Mouse (Mus musculus): ENCODE results near the gene Tgoln1.
A peak's percentile ranks its signal among the peaks of the same experiment; 100 is the strongest.

Tgoln1 gene

GRCm38 (mm10) chr6:72593011-72593803 lies 23.6 kb downstream of the Tgoln1 start:
- peak in 1 of 2 experiments; percentile 33 for DNase-seq

- no peak for DNase-seq
Observed at GRCm38 (mm10) chr6:72590111-72590510, 26.7 kb downstream of the Tgoln1 start.

GRCm38 (mm10) chr6:72588307-72588706 lies 28.5 kb downstream of the Tgoln1 start:
- no peak for DNase-seq

GRCm38 (mm10) chr6:72586701-72587100 lies 30.1 kb downstream of the Tgoln1 start:
- DNase-seq, result no peak

GRCm38 (mm10) chr6:72584154-72584553 lies 32.6 kb downstream of the Tgoln1 start:
- DNase-seq, result no peak

- no peak for DNase-seq
Observed at GRCm38 (mm10) chr6:72583211-72583839, 33.5 kb downstream of the Tgoln1 start.

- no peak for DNase-seq
Observed at GRCm38 (mm10) chr6:72581625-72582382, 35.0 kb downstream of the Tgoln1 start.

GRCm38 (mm10) chr6:72576041-72576440 lies 40.8 kb downstream of the Tgoln1 start:
- DNase-seq, result no peak

GRCm38 (mm10) chr6:72571826-72572225 lies 45.0 kb downstream of the Tgoln1 start:
- no peak for DNase-seq

GRCm38 (mm10) chr6:72570644-72571397 lies 46.0 kb downstream of the Tgoln1 start:
- no peak for DNase-seq

GRCm38 (mm10) chr6:72568736-72569135 lies 48.1 kb downstream of the Tgoln1 start:
- DNase-seq, result no peak

- peak in 1 of 2 experiments; percentile 24 for DNase-seq
Observed at GRCm38 (mm10) chr6:72567508-72567907, 49.3 kb downstream of the Tgoln1 start.

- DNase-seq, result peak; percentile 94 to 96
Observed at GRCm38 (mm10) chr6:72566044-72566443, 50.8 kb downstream of the Tgoln1 start.

GRCm38 (mm10) chr6:72565506-72565905 lies 51.3 kb downstream of the Tgoln1 start:
- no peak for DNase-seq

GRCm38 (mm10) chr6:72562894-72563293 lies 53.9 kb downstream of the Tgoln1 start:
- DNase-seq, result peak; percentile 29 to 43

- DNase-seq, result no peak
Observed at GRCm38 (mm10) chr6:72562486-72562885, 54.3 kb downstream of the Tgoln1 start.

- no peak for DNase-seq
Observed at GRCm38 (mm10) chr6:72560801-72561200, 56.0 kb downstream of the Tgoln1 start.
